In genomic region chr8:111933348-111934076, GRCm38 (mm10) we compare ENCODE assay signal across 8 mouse cellular contexts. TPM values are rescaled to one million over a fixed set of nuclear protein-coding genes. Genes with fewer than 3 reads are reported as not detected.
A peak's percentile ranks its signal among the peaks of the same experiment; 100 is the strongest.
DNase-seq lines count a peak whose midpoint lies in the region; ATAC-seq lines count a peak whose summit lies in the region.

Tmem231 (minus strand) TSS chr8:111933881.

- H3K27me3 ChIP-seq in hindbrain, embryonic 13.5 days = no peaks in the 10 kb centered on the region

- H3K4me3 ChIP-seq in hindbrain, embryonic 13.5 days = peak within 1 kb of the TSS; percentile 67

- peak within 1 kb of the TSS; percentile 95 for H3K27ac ChIP-seq in hindbrain, embryonic 13.5 days

- peak within 1 kb of the TSS; percentile 82 for H3K9ac ChIP-seq in hindbrain, embryonic 13.5 days

- no peaks in the 10 kb centered on the region for H3K9me3 ChIP-seq in hindbrain, embryonic 13.5 days

- H3K36me3 ChIP-seq in hindbrain, embryonic 13.5 days = 0 out of 2 replicates have a peak, but pooled peaks cover 3% of the 10 kb centered on the region

- WGBS in hindbrain, embryonic 13.5 days = under 1% methylated on average over 53 of the region's 53 CpGs

- DNase-seq in WW6 (ENCODE audit: low read depth, low spot score) = peak; percentile 98
- peak; percentile 94 to 95 for DNase-seq in cerebellum, postnatal 25 days
- peak; percentile 78 to 79 for DNase-seq in frontal cortex, postnatal 25 days (ENCODE audit: low spot score in 2 of 2)
- peak; percentile 85 for DNase-seq in left cerebral cortex, adult 11 months (ENCODE audit: low spot score)
- peak; percentile 96 for DNase-seq in lung, postnatal 36 days
- peak; percentile 96 for DNase-seq in retina, postnatal 1 day
- peak; percentile 88 for DNase-seq in thymus, postnatal 4 days

- peak within 1 kb of the TSS; percentile 90 for H3K4me2 ChIP-seq in hindbrain, embryonic 13.5 days

- peaks cover 21% of the 10 kb centered on the region for H3K4me1 ChIP-seq in hindbrain, embryonic 13.5 days (replicated peaks)

- ATAC-seq in hindbrain, embryonic 13.5 days (ENCODE audit: low FRiP score) = peak; percentile 99

RNA-seq across cellular contexts. Expression of gene Tmem231, which starts in this region (rescaled TPM):
- 16.8 and 17.6 TPM in 2 replicates for polyA plus RNA-seq in hindbrain, embryonic 13.5 days (2015; fragmentation: Nextera tagmentation; extraction: Ambion mirVana)

Comparison
In these comparisons a context has a peak if more than half of its experiments do, and no peak if none do; other contexts are left out.
1. Peak in every context shown above with its lines: DNase-seq, ATAC-seq, H3K4me3 ChIP-seq and H3K27ac ChIP-seq.